Mouse (Mus musculus): ENCODE measurements around the gene Yars. TPM values are rescaled to one million over a fixed set of nuclear protein-coding genes. Genes with fewer than 3 reads are reported as not detected.
"Not testable (repeated sequence)": the region's sequence is repeated elsewhere in the genome, so short reads cannot be mapped to it uniquely, and the experiment has no call there.

Yars gene
- total and polyA plus RNA-seq, 3 experiments = 11.2 to 98.6 (median 84.8) TPM

GRCm38 (mm10) chr4:129188803-129189541 is 588 bp upstream of the Yars start:
- DNase-seq = peak; percentile 77

DNA sequence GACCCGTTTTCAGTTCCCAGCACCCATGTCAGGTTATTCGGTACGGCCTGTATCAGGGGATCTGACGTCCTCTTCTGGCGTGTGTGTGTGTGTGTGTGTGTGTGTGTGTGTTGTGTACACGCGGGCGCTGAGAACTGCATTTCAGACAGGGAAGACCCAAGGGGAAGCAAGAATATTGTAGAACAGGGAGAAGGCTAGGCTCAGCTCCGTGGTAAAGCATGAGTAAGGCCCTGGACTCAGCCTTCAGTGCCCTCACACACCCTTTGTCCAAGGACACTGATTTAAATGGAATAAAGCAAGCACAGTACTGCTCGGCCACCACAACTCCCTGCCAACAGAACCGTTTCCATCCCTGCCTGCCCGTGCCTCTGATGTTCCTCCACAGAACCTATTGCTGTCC is 978 bp downstream of the Yars start:
- DNase-seq = peak; percentile 63

DNA sequence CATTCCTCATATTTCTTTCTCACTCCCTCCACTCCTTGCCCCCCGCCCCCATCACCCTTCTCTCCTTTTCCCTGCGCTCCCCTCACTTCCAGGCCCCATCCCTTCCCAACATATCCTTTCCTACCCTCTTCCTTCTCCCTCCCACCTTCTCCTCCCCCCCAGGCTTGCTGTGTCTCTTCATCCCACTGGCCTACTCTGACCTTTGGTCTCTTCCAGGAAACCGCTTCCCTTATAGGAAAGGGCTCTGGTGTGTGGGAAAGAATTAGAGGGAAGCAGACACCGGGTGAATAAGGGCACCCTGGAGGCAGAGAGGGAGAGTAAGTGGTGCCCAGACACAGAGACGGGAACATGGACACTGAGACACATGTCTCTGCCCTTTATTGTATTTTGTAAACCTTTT is 2.1 kb downstream of the Yars start:
- no peak for DNase-seq

DNA sequence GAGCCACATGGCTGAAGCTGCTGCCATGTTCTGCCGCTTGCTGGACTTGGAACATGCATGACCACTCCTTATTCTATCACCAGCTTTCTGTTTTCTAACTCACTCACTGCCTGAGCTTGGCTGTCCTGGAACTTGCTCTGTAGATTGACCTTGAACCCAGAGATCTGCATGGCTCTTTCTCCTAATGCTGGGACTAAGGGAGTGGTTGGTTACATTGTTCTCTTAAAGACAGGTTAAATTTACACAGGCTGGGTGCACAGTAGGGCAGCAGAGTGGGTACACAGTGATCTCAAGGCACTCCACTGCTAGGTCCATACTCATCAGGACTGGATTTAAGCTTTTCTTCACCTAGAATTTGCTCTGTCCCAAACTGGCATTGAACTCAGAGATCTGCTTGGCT is 4.7 kb downstream of the Yars start:
- DNase-seq = peak; percentile 24

GRCm38 (mm10) chr4:129197514-129197913 is 8.0 kb downstream of the Yars start:
- DNase-seq = no peak

DNA sequence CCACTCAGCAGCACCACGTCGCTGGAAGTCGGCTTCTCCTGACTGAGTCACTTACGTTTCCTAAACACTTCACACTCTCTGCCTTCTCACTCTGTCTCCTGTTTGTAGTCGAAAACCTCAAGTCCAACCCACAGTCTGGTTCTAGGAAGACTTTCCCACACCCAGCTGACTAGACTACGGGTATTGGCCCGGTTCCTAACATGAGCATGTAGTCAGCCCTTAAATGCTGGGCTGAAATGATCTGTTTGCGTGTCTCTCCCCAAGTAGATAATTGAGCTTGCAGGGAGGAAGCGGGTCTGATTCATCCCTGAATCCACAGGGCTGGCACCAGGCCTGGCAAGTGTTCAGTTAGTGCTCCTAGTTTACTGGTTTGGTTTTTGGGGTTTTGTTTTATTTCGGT is 15.1 kb downstream of the Yars start:
- DNase-seq = peak; percentile 60

- no peak for DNase-seq
These were observed 17.2 kb downstream of the Yars start for GRCm38 (mm10) chr4:129206792-129207191.

DNA sequence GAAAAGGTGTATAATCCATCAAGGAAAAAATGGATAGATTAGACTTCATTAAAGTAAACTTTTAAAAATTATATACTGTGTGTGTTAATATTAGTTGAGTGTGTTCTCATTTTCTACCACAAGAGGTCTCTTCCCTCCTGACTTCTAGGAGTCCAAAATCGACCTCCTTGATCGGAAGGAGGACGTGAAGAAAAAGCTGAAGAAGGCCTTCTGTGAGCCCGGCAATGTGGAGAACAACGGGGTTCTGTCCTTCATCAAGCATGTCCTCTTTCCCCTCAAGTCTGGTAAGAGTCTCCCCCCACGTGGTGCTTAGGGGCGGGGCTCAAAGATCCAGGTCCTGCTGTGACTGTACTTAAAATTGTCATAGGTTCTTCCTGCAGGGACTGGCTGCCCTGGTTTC is 19.9 kb downstream of the Yars start:
- no peak for DNase-seq

- DNase-seq = no peak
These were observed 21.9 kb downstream of the Yars start for GRCm38 (mm10) chr4:129211461-129211860.

DNA sequence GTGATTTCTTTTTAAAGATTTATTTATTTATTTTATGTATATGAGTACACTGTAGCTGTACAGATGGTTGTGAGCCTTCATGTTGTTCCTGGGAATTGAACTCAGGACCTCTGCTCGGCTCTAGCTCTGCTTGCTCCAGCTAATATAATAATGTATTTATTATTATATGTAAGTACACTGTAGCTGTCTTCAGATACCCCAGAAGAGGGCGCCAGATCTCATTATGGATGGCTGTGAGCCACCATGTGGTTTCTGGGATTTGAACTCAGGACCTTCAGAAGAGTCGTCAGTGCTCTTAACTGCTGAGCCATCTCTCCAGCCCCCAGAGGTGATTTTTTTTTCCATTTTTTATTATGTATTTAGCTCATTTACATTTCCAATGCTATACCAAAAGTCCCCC is 22.9 kb downstream of the Yars start:
- DNase-seq = not testable (repeated sequence)

DNA sequence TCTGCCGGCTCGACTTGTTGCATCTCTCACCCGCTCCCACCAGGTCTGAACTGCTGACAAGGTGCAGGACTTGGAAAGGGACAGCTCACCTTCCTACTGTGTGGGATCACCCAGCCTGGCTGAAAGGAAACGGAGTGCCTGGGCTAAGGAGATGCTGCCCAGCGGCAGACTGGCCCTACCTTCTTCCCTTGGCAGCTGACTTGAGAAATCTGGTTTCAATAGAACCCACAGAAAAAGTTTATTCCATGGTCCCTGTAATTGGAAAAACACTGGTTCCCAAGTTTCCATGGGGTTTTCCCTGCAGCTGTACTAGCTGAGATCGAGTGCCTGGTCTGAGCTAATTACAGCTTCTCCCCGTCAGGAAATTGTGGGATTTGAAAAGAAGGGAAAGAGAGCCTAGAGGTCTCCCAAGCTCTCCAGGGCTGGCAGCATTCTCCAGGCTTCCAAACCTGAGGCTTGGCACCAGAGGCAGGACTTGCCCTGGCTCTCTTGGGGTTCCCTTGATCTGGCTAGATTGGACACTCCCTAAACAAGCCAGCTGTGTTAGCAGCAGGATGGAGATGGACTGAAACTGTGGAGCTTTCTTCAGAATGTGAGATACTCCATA is 29.1 kb downstream of the Yars start:
- DNase-seq = no peak

GRCm38 (mm10) chr4:129219198-129219597 is 29.6 kb downstream of the Yars start:
- DNase-seq = no peak

DNA sequence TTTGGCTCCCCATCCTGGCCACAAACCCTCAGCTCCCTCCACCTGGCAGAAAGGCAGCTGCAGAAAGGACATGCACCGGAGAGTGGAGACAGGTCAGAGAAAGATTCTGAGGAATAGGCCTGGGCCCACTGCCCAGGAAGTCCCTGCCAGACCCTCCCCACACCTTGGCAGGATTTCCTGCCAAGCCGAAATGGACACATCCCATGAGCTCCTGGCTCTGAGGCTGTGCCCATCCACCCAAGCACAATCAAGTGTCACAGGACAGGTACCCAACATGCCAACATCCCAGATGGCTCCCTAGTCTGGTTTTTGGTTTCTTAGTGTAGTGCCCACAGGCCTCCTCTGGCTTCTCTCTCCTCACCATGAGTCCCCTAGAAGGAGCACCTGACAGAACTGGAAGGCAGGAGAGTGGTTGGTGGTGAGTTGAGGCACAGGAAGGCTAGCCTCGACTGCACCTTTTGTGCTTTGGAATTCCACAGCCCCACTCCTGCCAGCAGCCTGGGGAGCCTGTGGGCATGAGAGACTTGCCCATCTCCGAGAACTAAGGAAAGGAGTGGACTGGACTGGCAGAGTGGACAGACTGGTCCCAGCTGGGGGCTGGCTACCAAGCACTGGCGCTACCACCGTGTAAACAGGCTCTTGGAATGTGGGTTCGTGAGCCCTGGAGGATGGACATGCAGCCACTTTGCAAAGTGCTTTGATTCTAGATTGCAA is 31.0 kb downstream of the Yars start:
- no peak for DNase-seq

DNA sequence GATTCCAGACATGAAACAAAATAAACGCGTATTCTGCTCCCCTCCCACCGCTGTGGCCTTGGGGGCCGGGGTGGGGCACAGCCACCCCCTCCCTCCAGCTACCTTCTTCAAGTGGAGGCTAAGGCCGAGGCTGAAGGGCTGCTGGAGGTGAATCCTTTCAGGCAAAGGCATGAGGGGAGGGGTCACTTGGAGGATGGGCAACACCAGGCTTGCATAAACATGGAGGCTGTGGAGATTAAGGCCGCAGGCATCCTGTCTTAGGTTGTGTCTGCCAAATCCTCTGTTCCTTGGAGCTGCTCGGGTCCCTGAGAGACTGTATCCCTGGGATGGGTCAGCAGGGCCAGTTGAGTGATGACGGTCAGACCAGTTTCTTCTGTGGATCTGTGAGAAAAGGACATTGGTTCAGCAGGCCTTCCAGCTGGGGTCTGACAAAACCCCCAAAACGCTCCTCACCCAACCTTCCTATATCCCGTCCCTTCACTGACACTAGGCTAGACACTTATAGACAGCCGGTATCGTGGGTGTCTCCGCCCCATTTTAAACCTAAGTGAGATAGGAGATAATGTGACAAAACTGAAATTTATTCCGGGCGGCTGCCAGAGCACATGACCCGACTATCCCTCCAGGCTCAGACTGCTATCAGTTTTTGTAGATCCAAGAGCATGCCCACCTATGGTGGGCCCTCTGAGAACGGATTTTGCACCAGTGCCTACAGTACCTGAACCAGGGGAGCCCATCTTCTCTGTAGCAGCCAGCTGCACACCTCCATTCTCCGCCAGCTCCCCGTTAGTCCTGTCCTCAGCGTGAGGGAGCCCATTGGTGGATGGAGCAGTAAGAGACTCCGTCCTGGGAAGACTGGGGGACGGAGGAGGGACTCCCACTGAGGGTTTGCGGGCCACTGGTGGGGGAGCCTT is 31.8 kb downstream of the Yars start:
- no peak for DNase-seq

- DNase-seq = peak; percentile 47
These were observed 32.7 kb downstream of the Yars start for GRCm38 (mm10) chr4:129222019-129222925.

DNA sequence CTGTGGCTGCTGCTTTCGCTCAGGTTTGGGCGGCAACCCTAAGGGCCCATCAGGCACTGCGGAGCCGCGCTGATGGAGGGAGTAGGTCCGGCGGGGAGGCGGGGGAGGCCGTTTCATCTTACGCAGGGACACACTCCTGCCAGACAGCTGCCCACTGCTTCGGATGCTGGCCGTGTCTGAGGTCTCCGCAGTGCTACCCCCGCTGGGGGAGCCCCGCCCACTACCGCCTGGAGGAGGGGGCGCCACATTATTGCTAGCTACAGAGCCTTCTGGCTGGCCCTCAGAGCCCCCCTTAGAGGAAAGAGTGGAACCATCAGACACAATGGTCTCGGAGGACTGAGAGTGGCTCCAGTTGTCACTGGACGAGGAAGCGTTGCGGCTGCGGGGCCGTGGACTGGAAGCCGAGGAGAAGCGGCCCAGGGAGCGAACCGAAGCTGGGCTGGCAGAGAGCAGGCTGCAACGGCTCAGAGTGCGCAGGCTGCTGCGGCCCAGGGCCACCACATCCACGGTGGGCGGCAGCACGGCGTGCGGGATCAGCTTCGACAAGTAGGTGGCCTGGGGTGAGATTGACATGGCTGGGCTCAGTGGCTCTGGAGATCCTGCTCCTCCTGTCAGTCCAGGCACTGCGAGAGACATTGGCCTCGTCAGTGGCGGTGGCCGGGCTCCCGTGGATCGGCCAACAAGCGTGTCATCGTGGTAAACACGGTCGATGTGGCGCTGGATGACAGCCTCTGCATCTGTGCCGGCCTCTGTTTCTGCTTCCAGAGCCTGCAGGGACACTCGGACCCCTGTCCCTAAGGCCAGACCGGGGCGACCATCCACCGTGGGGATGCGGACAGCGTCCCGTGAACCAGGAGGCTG is 34.1 kb downstream of the Yars start:
- no peak for DNase-seq

DNA sequence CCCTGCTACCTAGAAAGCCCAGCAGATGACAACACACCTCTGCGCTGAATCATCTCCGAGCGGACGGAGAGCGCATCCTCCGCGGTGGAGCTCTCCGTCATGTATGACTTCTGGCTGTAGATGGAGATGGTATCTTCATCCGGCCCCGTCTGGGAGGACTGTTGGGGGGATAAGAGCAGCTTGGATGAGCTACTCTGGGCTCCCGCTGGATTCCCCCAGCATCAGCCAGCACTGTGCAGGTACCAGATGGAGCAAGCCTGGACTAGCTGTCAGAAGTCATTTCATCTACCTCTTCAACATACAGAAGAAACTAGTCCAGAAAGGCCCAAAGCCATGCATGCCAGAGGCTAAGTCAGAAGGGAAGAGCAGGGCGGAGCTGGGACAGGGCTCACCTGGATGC is 35.8 kb downstream of the Yars start:
- DNase-seq = no peak

GRCm38 (mm10) chr4:129226441-129226963 is 36.9 kb downstream of the Yars start:
- no peak for DNase-seq

DNA sequence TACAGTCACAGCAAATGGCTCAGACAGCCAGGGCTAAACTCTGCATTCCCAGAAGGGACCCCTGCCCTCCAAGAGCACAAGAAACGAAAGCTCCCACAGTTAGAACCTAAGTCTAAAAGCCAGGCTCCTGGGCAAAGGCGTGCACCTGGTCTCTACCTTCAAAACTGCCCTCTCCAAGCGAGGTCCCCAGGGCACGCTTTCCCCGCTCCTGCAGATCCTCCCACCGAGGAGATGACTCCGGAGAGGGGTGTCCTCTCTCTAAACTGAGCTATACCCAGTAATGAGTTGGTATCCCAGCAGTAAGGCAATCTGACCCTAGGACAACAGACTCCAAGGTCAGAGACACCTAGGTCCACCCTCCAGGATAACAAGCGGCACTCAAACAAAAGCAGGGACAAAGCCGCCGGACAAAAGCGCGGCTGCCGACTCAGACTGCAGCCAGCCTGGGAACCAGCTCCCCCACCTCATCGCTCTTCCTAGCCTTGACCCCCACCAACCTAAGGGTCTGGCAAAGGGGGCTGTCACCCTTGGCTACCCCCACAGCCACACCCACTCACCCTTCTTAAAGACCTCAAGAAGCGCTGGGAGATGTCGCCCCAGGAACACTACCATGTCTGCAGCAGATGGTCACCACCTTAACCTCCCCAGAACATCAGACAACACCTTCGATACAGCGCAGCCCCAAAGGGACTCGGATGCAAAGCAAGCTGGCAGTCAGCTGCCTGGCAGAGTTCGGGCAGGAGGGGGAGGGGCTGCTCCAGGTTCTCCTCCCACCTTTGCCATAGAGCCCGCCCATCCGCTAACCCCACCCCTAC is 37.8 kb downstream of the Yars start:
- no peak for DNase-seq
